Mouse (Mus musculus) thymus, postnatal 25 days (tissue): ENCODE data around the gene Sdc4.
A peak's percentile ranks its signal among the peaks of the same experiment; 100 is the strongest.

ENCODE experiments used
- DNase-seq: peaks from one replicate; pipeline ENCODE4 v3.0.0; 2022

The Sdc4 gene

GRCm38 (mm10) chr2:164430697-164431096, 13.0 kb downstream of the Sdc4 start:
- DNase-seq = no peak

- DNase-seq = no peak
Observed at GRCm38 (mm10) chr2:164429881-164430615, 13.6 kb downstream of the Sdc4 start.

GRCm38 (mm10) chr2:164428451-164428850, 15.2 kb downstream of the Sdc4 start:
- DNase-seq = no peak

GRCm38 (mm10) chr2:164426952-164427351, 16.7 kb downstream of the Sdc4 start:
- no peak for DNase-seq

- no peak for DNase-seq
Observed at GRCm38 (mm10) chr2:164426121-164426520, 17.6 kb downstream of the Sdc4 start.

GRCm38 (mm10) chr2:164425401-164425800, 18.3 kb downstream of the Sdc4 start:
- no peak for DNase-seq

GRCm38 (mm10) chr2:164424406-164424805, 19.3 kb downstream of the Sdc4 start:
- no peak for DNase-seq

GRCm38 (mm10) chr2:164423464-164423863, 20.2 kb downstream of the Sdc4 start:
- DNase-seq = no peak

- DNase-seq = no peak
Observed at GRCm38 (mm10) chr2:164422675-164423393, 20.9 kb downstream of the Sdc4 start.

- no peak for DNase-seq
Observed at GRCm38 (mm10) chr2:164421979-164422378, 21.7 kb downstream of the Sdc4 start.

- DNase-seq = no peak
Observed at GRCm38 (mm10) chr2:164421306-164421705, 22.4 kb downstream of the Sdc4 start.

- no peak for DNase-seq
Observed at GRCm38 (mm10) chr2:164419489-164419888, 24.2 kb downstream of the Sdc4 start.

- DNase-seq = no peak
Observed at GRCm38 (mm10) chr2:164418308-164418875, 25.3 kb downstream of the Sdc4 start.

- DNase-seq = peak; percentile 22
Observed at GRCm38 (mm10) chr2:164417198-164417597, 26.5 kb downstream of the Sdc4 start.

GRCm38 (mm10) chr2:164414581-164414980, 29.1 kb downstream of the Sdc4 start:
- no peak for DNase-seq

- no peak for DNase-seq
Observed at GRCm38 (mm10) chr2:164414167-164414566, 29.5 kb downstream of the Sdc4 start.

- DNase-seq = peak; percentile 41
Observed at GRCm38 (mm10) chr2:164407708-164408107, 36.0 kb downstream of the Sdc4 start.

GRCm38 (mm10) chr2:164405519-164405918, 38.2 kb downstream of the Sdc4 start:
- no peak for DNase-seq

- no peak for DNase-seq
Observed at GRCm38 (mm10) chr2:164405060-164405459, 38.6 kb downstream of the Sdc4 start, which contains the start of gene Matn4. Matn4 (minus strand) TSS chr2:164405160.

- DNase-seq = no peak
Observed at GRCm38 (mm10) chr2:164404082-164404990, 39.4 kb downstream of the Sdc4 start.

- no peak for DNase-seq
Observed at GRCm38 (mm10) chr2:164403396-164404081, 40.1 kb downstream of the Sdc4 start.

GRCm38 (mm10) chr2:164402906-164403305, 40.8 kb downstream of the Sdc4 start, which contains the start of gene Rbpjl:
Rbpjl (plus strand) TSS chr2:164403141.
- DNase-seq = peak; percentile 59
